Mouse (Mus musculus) kidney, embryonic 16.5 days (tissue): ENCODE measurements around the gene Patj. TPM values are rescaled to one million over a fixed set of nuclear protein-coding genes. Genes with fewer than 3 reads are reported as not detected.

Experiments used
- ATAC-seq: fragments of 200-750 bp; cut with Nextera tagmentation; 2 replicates; pipeline ENCODE4 v1.8.0; 2017; ENCODE audit warnings: moderate TSS enrichment; ENCODE audit not compliant: low FRiP score, low TSS enrichment
- H3K27ac ChIP-seq: fragments of 300-500 bp; sonication (generic); 2 replicates; pipeline ENCODE4 v1.5.1; 2014; ENCODE audit warnings: low read length
- H3K27me3 ChIP-seq: fragments of 300-500 bp; sonication (generic); 2 replicates; pipeline ENCODE4 v1.6.1; 2014; ENCODE audit warnings: low read length, control low read depth, mixed read lengths; ENCODE audit not compliant: insufficient read depth
- H3K36me3 ChIP-seq: fragments of 300-500 bp; sonication (generic); 2 replicates; pipeline ENCODE4 v1.6.1; 2014; ENCODE audit warnings: low read length, control low read depth, mixed read lengths; ENCODE audit not compliant: insufficient read depth
- H3K4me1 ChIP-seq: fragments of 300-500 bp; sonication (generic); 2 replicates; pipeline ENCODE4 v1.6.1; 2014; ENCODE audit warnings: low read length, control low read depth, mixed read lengths; ENCODE audit not compliant: insufficient read depth
- H3K4me2 ChIP-seq: fragments of 300-500 bp; sonication (generic); replicated peaks from 2 replicates; pipeline ENCODE4 v1.6.1; 2014; ENCODE audit warnings: low read depth, low read length
- H3K4me3 ChIP-seq: fragments of 300-500 bp; sonication (generic); 2 replicates; pipeline ENCODE4 v1.5.1; 2014; ENCODE audit warnings: mild to moderate bottlenecking, low read length
- H3K9ac ChIP-seq: fragments of 300-500 bp; sonication (generic); replicated peaks from 2 replicates; pipeline ENCODE4 v1.6.1; 2014; ENCODE audit warnings: low read length
- H3K9me3 ChIP-seq: fragments of 300-500 bp; sonication (generic); 2 replicates; pipeline ENCODE4 v1.6.1; 2016; ENCODE audit warnings: low read length, control low read depth
- WGBS: fragments of 180-500 bp; shearing (Covaris S2); extraction: QIAGEN DNeasy Blood & Tissue Kit; methylation state at CpG from one replicate; pipeline ENCODE4 v1.1.7; 2014; 5-methylcytosine and 5-hydroxymethylcytosine counted together
- polyA plus RNA-seq: library from polyadenylated mRNA; unstranded; fragments of >200 nt; fragmentation: Nextera tagmentation; extraction: Ambion mirVana; gene quantifications from 2 replicates; pipeline ENCODE4 v1.2.1, GENCODE M21; 2015

Patj gene
- polyA plus RNA-seq, 1 experiment from 2014 or later, result 27.6 TPM

- Histone ChIP-seq H3K27ac (no peak overlapping the region), H3K9me3 (no peaks in the 10 kb centered on the region), H3K4me1 (no peaks in the 10 kb centered on the region), H3K9ac (no peak overlapping the region), H3K4me3 (no peak overlapping the region), H3K4me2 (no peak overlapping the region), H3K36me3 (peaks cover 8% of the 10 kb centered on the region), H3K27me3 (no peaks in the 10 kb centered on the region)
- WGBS, result 75% methylated on average over 5 of the region's 5 CpGs
- no peak for ATAC-seq
These were observed 104.6 kb downstream of the Patj start for GRCm38 (mm10) chr4:98500182-98500581.

- no peak for ATAC-seq
- WGBS, result 58% methylated on average over 2 of the region's 2 CpGs
These were observed 105.3 kb downstream of the Patj start for GRCm38 (mm10) chr4:98500875-98501274.

GRCm38 (mm10) chr4:98504743-98505142 is 109.2 kb downstream of the Patj start:
- Histone ChIP-seq H3K4me3 (no peak overlapping the region), H3K9ac (no peak overlapping the region), H3K36me3 (no peaks in the 10 kb centered on the region), H3K27ac (no peak overlapping the region), H3K4me2 (no peak overlapping the region), H3K9me3 (no peaks in the 10 kb centered on the region), H3K4me1 (no peaks in the 10 kb centered on the region), H3K27me3 (no peaks in the 10 kb centered on the region)
- WGBS, result 48% methylated on average over 3 of the region's 3 CpGs
- ATAC-seq, result no peak

More at GRCm38 (mm10) chr4:98500875-98501274, 105.3 kb downstream of the Patj start:
- Histone ChIP-seq H3K9me3 (no peaks in the 10 kb centered on the region), H3K27me3 (no peaks in the 10 kb centered on the region), H3K9ac (no peak overlapping the region), H3K36me3 (peaks cover 8% of the 10 kb centered on the region), H3K4me1 (no peaks in the 10 kb centered on the region), H3K4me2 (no peak overlapping the region), H3K4me3 (no peak overlapping the region), H3K27ac (no peak overlapping the region)

- no peaks in the 10 kb centered on the region for H3K4me1 ChIP-seq
- peak; percentile 59 for ATAC-seq
- no peak overlapping the region for H3K4me2 ChIP-seq
- no peaks in the 10 kb centered on the region for H3K27me3 ChIP-seq
- peak overlapping the region; percentile 65 for H3K27ac ChIP-seq
- no peaks in the 10 kb centered on the region for H3K9me3 ChIP-seq
- no peak overlapping the region for H3K4me3 ChIP-seq
- 43% methylated on average over 11 of the region's 11 CpGs for WGBS
- H3K9ac ChIP-seq, result no peak overlapping the region
- H3K36me3 ChIP-seq, result no peaks in the 10 kb centered on the region
These were observed 113.1 kb downstream of the Patj start for GRCm38 (mm10) chr4:98508471-98509271.

GRCm38 (mm10) chr4:98509939-98510338 is 114.4 kb downstream of the Patj start:
- 62% methylated on average over 5 of the region's 5 CpGs for WGBS
- H3K4me1 ChIP-seq, result no peaks in the 10 kb centered on the region
- 0 out of 2 replicates have a peak, but pooled peaks have one; percentile 20 for ATAC-seq

GRCm38 (mm10) chr4:98511296-98511695 is 115.7 kb downstream of the Patj start:
- H3K9ac ChIP-seq, result no peak overlapping the region
- no peaks in the 10 kb centered on the region for H3K9me3 ChIP-seq
- H3K4me3 ChIP-seq, result no peak overlapping the region
- H3K4me2 ChIP-seq, result no peak overlapping the region
- no peaks in the 10 kb centered on the region for H3K4me1 ChIP-seq
- 46% methylated on average over 2 of the region's 2 CpGs for WGBS
- peak; percentile 64 for ATAC-seq
- peak overlapping the region; percentile 7; the same call in 1 of the 2 replicates for H3K27ac ChIP-seq
- peaks cover 10% of the 10 kb centered on the region; the same call in 1 of the 2 replicates for H3K36me3 ChIP-seq
- H3K27me3 ChIP-seq, result no peaks in the 10 kb centered on the region

More at GRCm38 (mm10) chr4:98509939-98510338, 114.4 kb downstream of the Patj start:
- no peaks in the 10 kb centered on the region for H3K9me3 ChIP-seq
- peak overlapping the region; percentile 65; the same call in 1 of the 2 replicates for H3K27ac ChIP-seq
- H3K27me3 ChIP-seq, result no peaks in the 10 kb centered on the region
- H3K36me3 ChIP-seq, result peaks cover 8% of the 10 kb centered on the region; the same call in 1 of the 2 replicates
- H3K9ac ChIP-seq, result 0 out of 2 replicates have a peak overlapping the region, but pooled peaks have one; percentile 4
- no peak overlapping the region for H3K4me3 ChIP-seq
- H3K4me2 ChIP-seq, result no peak overlapping the region

GRCm38 (mm10) chr4:98511964-98512743 is 116.6 kb downstream of the Patj start:
- Histone ChIP-seq H3K9ac (no peak overlapping the region), H3K4me3 (no peak overlapping the region), H3K27me3 (no peaks in the 10 kb centered on the region), H3K4me1 (no peaks in the 10 kb centered on the region), H3K36me3 (peaks cover 10% of the 10 kb centered on the region; the same call in 1 of the 2 replicates), H3K9me3 (no peaks in the 10 kb centered on the region), H3K4me2 (no peak overlapping the region), H3K27ac (peak overlapping the region; percentile 7; the same call in 1 of the 2 replicates)
- 89% methylated on average over 10 of the region's 10 CpGs for WGBS
- ATAC-seq, result no peak

- H3K4me2 ChIP-seq, result no peak overlapping the region
- no peak for ATAC-seq
- no peaks in the 10 kb centered on the region for H3K27me3 ChIP-seq
- WGBS, result 87% methylated on average over 6 of the region's 6 CpGs
- peaks cover 35% of the 10 kb centered on the region for H3K36me3 ChIP-seq
- no peaks in the 10 kb centered on the region for H3K4me1 ChIP-seq
- no peak overlapping the region for H3K4me3 ChIP-seq
- no peak overlapping the region for H3K27ac ChIP-seq
- no peaks in the 10 kb centered on the region for H3K9me3 ChIP-seq
- no peak overlapping the region for H3K9ac ChIP-seq
These were observed 124.9 kb downstream of the Patj start for GRCm38 (mm10) chr4:98520492-98520891.

- no peaks in the 10 kb centered on the region for H3K27me3 ChIP-seq
- no peak overlapping the region for H3K4me3 ChIP-seq
- 94% methylated on average over 10 of the region's 10 CpGs for WGBS
- no peak overlapping the region for H3K4me2 ChIP-seq
- H3K36me3 ChIP-seq, result peaks cover 24% of the 10 kb centered on the region; the same call in 1 of the 2 replicates
- ATAC-seq, result no peak
- no peak overlapping the region for H3K27ac ChIP-seq
- H3K9ac ChIP-seq, result no peak overlapping the region
- no peaks in the 10 kb centered on the region for H3K4me1 ChIP-seq
- no peaks in the 10 kb centered on the region for H3K9me3 ChIP-seq
These were observed 128.9 kb downstream of the Patj start for GRCm38 (mm10) chr4:98524525-98524924.
